Mouse (Mus musculus) left cerebral cortex, postnatal 14 days (tissue): ENCODE measurements around the gene Cldn9. TPM values are rescaled to one million over a fixed set of nuclear protein-coding genes. Genes with fewer than 3 reads are reported as not detected.

Experiments
- DNase-seq, 2 experiments: peaks; one replicate each; pipeline ENCODE4 v3.0.0; 2021 to 2022; ENCODE audit warnings: low spot score in 2 of 2, mixed read lengths in 1 of 2
- intact Hi-C: fragments of 180-260 bp; cut with DNase I; formaldehyde crosslinking; loops from one replicate; pipeline ENCODE4 v1.15.1; 2025
- long read RNA-seq, 2 experiments: library from polyadenylated mRNA; stranded (forward); transcript quantifications; one replicate each; pipeline ENCODE4 v2.0.0; 2021
- total RNA-seq, 2 experiments: library from RNA; stranded (reverse); gene quantifications; 2 replicates each; pipeline ENCODE4 v1.2.3; 2021

Cldn9 gene
- under 1 TPM in 1 of 2 experiments, not detected in 1; 0.23 TPM for total RNA-seq
- long read RNA-seq, experiment 1 = 0 reads
- long read RNA-seq, experiment 2 = 0 reads

GRCm38 (mm10) chr17:23683856-23684672 is at the start of gene Cldn9:
TSS of gene Cldn9 (minus strand) at chr17:23684026.
- intact Hi-C loops = no loop called here
- DNase-seq = no peak

GRCm38 (mm10) chr17:23730441-23730840 is 46.6 kb upstream of the Cldn9 start:
- no peak for DNase-seq
- intact Hi-C loops = no loop called here

GRCm38 (mm10) chr17:23726758-23727142 is 42.9 kb upstream of the Cldn9 start:
- DNase-seq = peak; percentile 60 to 72
- intact Hi-C loops = no loop called here

DNA sequence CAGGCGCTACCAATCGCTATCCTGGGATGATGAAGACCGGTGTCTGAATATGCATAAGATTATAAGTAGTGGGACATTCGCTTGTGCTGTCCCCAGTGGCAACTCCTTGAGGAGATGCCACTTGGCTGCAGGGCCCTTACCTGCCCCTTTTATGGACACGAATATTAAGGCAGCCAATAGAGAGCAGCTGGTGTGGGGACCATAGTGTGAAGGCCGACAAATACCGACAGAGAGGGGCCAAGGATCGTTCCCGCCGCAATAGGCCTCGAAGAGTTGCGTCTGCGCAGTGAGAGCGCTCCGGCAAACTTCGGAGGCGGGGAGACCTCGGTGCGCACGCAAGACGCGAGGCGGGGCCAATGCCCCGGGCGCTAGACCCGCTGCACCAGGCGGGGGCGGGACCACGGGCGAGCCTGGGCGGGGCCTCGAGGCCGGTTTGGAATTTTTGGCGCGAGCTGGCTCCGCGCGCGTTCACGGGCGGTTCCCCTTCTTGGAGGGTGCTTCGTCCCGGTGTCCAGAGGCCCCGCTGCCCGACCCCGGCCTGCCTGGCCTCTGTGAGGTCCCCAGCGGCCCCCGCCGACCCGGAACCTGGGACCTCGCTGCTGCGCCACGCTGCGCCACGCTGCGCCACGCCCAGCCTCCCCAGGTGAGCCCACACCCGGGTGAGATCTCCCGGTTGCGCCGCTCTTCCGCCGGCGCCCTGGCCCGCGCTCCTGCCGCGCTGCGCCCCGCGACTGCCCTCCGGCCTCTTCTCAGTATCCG is 42.4 kb upstream of the Cldn9 start, which contains the start of gene Pkmyt1:
TSS of gene Pkmyt1 (plus strand) at position 338 of the 759 bp plus-strand sequence.
- intact Hi-C loops = no loop called here

GRCm38 (mm10) chr17:23725477-23725876 is 41.7 kb upstream of the Cldn9 start:
- DNase-seq = no peak
- intact Hi-C loops = no loop called here

More for the DNA sequence above, 42.4 kb upstream of the Cldn9 start, which contains the start of gene Pkmyt1:
- peak; percentile 94 for DNase-seq

DNA sequence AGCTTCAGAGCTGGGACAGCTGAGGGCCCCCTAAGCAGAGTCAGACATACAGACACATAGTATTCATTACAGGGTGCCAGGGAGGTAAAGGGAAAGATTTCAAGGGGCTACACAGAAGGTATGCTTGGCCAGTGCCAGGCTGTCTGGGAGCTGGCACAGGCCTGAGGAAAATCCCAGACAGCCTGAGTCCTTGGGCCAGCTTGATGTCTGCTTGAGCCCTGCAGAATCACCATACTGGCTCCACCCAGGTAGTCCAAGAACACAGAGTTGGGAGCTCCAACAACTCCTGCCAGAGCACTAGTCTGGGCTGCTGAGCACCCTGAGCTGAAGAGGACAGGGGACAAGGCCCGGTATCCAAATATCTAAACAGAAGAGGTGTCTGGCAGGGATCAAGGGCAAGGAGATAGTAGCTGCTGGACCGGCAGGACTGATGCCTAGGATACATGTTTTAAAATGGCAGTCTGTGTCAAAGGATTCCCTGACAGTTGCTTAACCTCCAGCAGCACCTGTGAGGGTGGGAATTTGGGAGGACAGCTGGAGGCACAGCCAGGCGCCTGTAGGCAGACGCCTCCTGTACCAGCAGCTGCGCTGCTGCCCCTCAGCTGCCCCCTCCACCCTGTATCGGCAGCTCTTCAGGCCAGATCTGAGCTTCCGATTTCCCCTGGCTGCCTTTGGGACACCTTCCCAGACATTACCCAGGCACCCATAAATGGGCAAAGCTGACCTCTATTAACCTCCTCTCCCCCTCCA is 38.7 kb upstream of the Cldn9 start, which contains the start of gene 1520401A03Rik:
TSS of gene 1520401A03Rik (minus strand) at position 408 of the 750 bp plus-strand sequence.
- intact Hi-C loops = no loop called here
- DNase-seq = no peak

DNA sequence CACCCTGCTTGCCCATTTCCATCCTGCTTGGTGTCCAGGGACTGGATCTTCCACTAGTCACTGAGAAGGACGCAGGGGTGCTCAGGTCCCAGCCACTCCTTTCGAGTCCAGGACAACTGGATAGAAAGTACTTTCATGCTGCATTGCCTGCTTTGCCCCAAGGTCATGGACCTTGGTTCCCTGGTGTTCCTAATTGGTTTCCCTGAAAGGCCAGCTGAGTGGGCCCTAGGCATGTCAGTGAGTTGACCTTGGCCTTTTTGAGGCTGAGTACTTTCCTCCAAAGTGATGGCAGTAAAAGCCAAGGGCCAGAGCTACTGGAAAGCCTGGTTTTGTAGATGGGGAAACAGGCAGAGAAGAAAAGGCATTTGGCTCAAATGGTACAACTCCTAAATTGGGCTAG is 38.1 kb upstream of the Cldn9 start:
- no peak for DNase-seq
- intact Hi-C loops = no loop called here

DNA sequence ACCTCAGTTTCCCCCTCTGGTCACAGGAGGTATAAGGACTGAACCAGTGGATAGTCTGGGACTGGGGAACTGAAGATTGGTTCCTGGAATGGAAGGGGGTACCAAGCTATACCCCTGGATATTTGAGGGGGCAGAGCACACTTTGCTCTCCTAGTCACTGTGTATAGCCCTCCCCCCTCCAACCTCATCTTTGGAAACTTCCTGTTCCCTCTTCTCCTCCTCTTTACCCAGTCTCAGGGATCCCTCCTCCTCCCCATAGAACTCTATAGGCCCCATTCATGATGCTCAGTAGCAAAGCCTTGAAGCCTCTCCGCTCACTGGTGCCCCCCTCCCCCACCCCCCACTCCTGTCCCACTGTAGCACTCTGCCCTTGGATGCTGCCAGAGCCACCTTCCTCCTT is 35.6 kb upstream of the Cldn9 start:
- DNase-seq = no peak
- intact Hi-C loops = no loop called here

- no peak for DNase-seq
- intact Hi-C loops = no loop called here
Observed at GRCm38 (mm10) chr17:23717003-23717402, 33.2 kb upstream of the Cldn9 start.

DNA sequence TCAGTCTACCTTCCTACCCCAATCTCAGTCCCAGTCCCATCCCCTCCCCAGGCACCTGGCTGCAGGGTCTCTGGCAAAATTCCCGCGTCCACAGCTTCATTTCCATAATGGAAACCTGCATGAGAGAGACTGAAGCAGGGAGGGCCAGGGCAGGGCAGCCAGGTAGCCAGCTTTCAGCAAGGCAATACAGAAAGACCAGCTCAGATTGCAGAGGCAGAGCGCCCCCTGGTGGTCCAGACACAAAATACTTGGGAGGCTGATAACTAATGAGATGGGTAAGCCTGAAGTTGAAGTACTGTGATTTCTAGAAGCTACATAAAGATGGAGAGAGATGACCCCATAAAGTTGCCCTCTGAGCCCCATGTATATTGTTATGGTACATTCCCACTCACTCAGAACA is 22.4 kb upstream of the Cldn9 start:
- intact Hi-C loops = no loop called here

DNA sequence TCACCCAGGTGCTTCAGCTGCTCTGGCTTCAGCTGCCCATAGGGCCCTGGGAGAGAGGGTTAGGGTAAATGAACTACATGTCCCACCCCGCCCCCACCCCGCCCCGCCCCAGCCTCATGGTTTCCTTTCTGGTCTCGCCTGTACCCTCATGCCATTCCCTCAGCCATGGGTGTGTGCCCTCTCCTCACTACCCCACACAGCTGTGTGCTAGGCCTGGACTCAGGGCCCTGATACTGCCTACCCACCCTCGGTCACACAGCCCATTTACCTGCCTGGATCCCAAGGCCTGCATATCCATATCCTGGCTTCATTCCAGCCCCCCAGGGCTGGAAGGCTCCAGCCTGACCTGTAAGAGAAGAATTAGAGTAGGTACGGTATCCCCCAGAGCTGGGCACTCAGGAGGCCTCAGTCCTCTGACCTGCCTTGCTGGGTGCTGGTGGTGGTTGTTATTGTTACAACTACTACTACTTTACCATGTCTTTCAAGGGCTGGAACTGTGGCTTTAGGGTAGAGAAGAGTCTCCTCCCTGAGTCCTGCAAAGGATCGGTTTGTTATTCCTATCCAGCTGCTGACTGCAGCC is 21.8 kb upstream of the Cldn9 start:
- intact Hi-C loops = no loop called here
- DNase-seq = no peak

More for the DNA sequence above, 22.4 kb upstream of the Cldn9 start:
- peak; percentile 76 to 79 for DNase-seq

DNA sequence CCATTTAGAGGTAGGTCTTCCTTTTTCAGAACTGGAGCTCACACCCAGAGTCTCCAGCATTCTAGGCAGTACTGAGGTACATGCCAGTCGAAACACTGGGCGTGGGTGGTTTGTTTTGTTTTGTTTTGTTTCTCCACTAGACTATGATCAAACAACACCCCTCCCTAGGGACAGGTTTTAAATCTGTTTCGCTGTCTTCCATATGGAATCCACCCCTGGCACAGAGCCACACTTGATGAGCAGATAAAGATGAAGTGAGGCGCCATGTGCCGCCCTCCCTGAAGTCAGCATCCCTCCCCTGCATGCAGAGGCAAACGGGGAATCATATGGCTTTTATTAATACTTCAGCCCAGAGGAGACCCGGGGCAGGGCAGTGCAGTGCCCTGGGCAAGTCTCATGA is 20.9 kb upstream of the Cldn9 start:
- DNase-seq = peak; percentile 47 to 58
- intact Hi-C loops = loop anchor here (5.0 kb wide), 1 partner anchor 42 kb away; the partner anchor contains the start of gene Bicdl2

- DNase-seq = peak in 1 of 2 experiments; percentile 34
- intact Hi-C loops = loop anchor here (5.0 kb wide), 1 partner anchor 41 kb away; the partner anchor contains the start of gene Bicdl2
Observed at GRCm38 (mm10) chr17:23703301-23703700, 19.5 kb upstream of the Cldn9 start.

DNA sequence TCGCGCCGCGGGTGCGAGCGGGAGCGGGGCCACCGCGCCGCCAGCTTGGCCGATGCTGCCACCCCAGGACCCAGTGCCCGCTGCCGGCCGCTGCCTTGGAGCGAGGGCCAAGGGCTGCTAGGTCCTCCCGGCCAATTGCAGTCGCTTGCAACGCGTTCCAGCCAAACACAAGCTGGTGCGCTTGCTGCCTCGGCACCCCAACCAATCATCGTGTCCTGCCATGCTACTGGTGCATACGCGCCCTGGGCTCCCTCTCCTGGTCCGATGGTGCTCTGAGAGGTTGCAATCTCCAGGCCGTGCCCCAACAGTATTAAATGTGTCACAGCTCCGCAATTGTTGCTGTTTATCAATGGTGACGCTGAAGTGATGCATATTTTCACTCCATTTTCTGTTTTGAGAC is 16.3 kb upstream of the Cldn9 start:
- intact Hi-C loops = loop anchor here (5.0 kb wide), 1 partner anchor 38 kb away; the partner anchor contains the start of gene Bicdl2
- peak; percentile 91 to 94 for DNase-seq

DNA sequence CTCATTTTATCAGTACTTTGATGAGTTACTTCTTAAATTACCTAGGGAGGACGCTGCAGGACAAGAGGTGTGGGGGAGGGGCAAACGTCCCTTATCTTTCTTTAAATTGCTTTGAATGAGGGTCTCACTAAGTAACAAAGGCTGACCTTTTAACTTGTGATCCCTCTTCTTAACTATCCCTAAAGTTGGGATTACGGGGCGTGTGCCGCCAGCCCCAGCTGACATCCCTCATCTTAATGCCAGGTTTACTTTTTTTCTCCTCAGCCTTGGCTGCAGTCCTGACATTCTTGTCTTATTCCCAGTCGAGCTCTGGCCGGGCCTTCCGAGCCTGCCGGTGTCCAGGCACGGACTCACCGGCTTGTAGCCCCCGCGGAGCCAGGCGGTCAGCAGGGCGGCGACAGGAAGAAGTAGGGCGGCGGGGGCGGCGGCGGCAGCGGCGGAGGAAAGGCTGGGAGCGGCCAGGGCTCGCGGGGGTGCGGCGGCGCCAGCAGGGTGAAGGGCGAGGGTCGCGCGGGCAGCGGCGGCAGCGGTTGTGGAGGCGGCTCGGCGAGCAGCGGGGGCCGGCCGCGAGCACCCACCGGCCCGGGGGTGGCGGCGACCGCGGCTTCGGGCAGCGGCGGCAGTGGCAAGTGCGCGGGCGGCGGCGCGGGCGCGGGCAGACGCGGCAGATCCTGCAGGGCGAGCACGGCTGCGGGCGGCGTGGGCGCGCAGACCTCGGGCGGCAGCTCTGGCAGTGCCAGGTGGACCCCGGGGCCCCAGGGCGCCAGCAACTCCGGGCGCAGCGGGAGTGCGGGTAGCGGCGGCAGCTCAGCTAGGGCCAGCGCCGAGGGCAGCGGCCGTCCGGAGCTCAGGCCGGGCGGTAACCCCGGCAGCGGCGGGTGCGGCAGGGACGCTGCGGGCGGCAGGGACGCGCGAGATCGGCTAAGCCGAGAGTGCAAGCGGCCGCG is 15.6 kb upstream of the Cldn9 start:
- peak in 1 of 2 experiments; percentile 34 for DNase-seq
- intact Hi-C loops = loop anchor here (5.0 kb wide), 1 partner anchor 37 kb away; the partner anchor contains the start of gene Bicdl2

DNA sequence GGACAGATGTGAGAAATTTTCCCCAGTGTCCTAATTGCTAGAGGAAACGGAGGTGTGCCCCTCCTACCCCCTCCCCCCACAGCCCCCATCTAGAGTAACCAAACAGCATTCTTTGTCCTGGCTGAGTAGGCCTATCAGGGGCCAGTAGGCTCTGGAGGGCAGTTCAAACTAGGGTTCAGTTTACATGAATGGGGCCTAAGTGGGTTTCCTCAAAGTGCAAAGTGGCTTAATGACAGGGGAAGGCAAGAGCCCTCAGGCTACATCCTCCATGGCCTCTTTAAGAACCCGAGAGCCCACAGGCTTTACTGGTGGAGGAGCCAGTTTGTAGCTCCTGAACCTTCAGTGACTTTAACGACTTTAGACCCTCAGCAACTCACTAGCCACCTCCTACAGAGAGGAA is 12.0 kb upstream of the Cldn9 start:
- DNase-seq = no peak
- intact Hi-C loops = no loop called here

GRCm38 (mm10) chr17:23694491-23694890 is 10.7 kb upstream of the Cldn9 start:
- no peak for DNase-seq
- intact Hi-C loops = no loop called here

DNA sequence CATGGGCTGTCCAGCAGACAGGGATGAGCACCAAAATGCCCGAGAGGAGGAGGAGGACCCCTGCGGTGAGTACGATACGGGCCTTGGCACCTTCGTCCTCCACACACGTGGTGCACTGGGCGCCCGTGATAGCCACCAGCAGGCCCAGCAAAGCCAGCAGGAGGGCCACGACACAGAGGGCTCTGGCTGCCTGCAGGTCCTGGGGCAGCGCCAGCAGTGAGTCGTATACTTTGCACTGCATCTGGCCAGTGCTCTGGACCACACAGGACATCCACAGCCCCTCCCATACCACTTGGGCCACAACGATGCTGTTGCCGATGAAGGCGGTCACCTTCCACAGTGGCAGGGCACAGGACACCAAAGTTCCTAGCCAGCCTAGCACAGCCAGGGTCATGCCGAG is 600 bp downstream of the Cldn9 start:
- no peak for DNase-seq
- intact Hi-C loops = no loop called here
